Mouse (Mus musculus) right cerebral cortex, postnatal 36 days (tissue): Measurements from ENCODE around the gene Fam3c.
A peak's percentile ranks its signal among the peaks of the same experiment; 100 is the strongest.

Experiments used
- DNase-seq, 2 experiments: peaks; one replicate each; pipeline ENCODE4 v3.0.0; 2022; ENCODE audit warnings: low spot score in 2 of 2, mixed read lengths in 1 of 2

The Fam3c gene

DNA sequence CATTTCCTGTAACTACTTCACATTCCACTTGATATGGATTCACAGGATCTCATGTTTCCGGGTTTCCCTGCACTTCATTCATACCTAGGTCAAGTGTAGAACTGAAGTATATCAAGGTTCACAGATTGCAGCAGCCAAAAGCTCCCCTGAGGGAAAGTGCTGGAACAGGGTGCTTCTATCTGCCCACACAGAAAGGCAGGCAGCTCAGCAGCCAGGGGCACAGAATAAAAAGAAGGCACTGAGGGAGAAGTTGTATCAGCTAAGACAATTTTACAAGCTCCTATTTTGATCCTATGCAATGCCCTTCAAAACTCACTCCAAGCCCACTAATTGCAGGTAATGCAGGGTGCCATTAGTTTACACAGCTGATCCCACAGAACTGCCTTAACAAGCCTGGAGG lies 2.0 kb downstream of the Fam3c start:
- no peak for DNase-seq

DNA sequence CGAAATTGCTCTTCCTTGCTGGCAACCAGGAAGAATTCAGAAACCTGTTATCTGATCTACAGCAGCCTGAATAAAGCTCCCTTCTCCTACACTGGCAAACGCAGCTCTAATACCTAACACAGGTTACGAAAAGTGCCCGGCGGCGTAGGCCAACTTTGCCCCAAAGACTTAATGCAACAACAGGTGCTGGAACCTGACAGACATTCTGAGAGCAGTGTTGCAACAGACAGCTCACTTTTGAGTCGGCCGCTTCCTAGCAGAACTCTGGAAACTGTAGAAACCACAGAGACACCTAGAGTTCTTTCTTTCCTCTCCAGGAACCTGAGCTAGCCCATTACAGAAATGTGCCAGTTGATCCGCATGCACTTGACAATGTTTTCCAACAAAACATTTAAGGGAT lies 4.5 kb downstream of the Fam3c start:
- no peak for DNase-seq

DNA sequence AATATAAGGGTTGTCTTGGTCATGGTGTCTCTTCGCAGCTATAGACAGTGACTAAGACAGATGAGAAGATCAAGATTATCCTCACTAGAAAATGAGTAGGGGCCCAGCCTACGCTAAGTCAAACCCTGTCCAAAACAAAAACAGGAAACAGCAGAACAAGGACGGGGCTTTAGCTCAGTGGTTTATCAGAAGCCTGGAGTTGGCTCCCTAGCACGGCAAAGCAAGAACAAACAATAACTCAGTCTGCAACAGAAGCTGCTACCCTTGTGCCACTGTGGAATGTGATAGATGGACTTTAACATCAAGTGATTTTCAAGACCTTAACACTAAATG lies 5.8 kb downstream of the Fam3c start:
- no peak for DNase-seq

DNA sequence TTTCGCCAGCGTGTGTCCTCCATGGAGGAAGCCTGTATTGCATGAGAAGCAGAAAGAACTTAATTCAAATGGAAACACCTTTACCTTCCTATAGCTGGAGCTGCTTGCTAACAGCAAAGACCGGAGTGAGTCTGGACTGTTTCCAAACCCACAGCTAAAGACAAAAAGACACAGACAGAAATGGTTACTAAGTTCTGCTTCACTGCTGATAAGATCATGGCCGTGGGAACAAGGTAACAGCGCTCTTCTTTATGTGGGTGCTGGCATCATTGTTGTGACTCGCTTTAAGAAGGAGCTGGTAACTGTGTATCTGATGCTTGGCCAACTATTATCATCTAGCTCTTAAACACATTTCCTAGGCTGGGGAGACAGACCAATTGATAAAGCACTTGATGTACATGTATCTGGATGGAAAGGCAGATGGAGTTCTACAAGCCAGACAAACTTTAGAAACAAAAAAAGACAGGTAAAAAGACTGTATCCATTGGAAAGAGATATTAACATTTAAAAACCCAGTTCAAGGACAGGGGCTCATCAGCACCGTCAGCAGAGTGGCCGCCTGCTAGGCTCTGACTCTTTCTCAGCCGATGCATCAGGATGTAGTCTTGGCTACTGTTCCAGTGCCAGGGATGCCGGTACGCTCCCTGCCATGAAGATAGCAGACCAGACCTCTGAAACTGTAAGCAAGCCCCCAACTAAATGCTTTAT lies 6.4 kb downstream of the Fam3c start:
- no peak for DNase-seq

DNA sequence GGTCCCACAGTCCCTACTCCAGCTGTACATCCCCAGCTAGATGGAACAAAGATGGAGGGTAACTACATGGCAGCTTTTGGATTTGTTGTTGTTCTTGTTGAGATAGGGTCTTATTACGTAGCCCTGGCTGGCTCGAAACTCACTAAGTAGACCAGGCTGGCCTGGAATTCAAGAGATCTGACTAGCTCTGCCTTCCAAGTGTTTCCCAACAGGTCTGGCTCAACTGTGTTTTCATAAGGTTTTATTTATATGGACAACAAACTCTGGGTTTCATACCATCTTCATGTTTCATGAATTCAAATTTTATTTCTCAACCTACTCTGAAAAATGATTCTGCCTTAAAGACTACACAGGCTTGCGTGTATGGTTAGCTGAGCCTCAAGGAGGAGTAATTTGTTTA lies 7.1 kb downstream of the Fam3c start:
- no peak for DNase-seq

DNA sequence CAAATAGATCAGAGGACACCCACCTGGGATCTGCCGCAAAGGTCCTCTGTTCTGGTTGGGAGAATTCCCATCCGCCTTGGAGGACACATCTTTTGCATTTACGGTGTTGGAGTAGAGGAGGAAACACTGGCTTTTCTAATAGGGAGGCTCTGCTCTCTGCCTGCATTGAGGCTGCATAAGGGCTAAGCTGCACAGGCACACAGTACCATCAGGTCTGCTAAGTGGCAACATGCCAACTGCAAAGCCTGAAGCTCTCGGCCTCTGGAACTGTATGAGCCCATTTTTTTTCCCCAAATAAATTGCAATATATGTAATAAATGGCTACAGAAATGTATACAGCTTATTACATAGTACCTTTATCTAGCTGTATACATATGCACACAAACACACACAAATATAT lies 7.9 kb downstream of the Fam3c start:
- DNase-seq = no peak

DNA sequence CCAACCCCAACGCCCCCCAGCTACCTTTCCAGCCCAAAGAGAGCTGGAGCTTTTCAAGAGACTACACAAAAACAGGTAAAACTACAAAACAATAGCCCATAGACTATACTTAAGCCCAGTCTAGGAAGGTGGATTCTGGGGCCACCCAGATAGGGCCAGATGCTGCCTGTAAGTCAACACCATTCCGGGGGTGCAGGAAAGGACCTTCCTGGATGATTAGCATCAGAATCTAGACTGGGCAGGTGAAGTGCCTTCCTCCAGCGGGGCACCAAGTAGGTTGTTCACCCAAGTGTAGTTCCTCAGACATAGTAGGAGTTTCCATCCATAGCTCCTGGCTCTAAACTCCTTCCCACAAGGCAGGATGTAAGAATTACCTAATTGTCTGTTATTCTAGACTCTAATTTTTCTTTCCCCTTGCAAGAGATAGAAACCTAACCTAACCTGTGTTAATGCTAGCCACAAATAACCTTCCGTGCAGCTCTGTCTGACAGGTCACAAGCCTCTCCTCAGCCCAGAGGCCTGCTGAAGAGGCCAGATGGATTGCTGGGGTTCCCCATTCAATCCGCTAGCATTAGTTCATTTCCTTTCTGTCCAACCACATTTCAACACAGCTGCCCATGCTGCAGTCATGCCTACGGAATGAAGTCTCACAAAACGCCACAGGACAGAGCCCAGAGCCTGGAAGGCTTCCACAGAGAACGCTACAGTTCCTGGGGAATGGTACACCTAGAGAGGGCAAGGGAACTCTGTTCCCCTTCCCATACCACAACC lies 8.7 kb downstream of the Fam3c start:
- no peak for DNase-seq

DNA sequence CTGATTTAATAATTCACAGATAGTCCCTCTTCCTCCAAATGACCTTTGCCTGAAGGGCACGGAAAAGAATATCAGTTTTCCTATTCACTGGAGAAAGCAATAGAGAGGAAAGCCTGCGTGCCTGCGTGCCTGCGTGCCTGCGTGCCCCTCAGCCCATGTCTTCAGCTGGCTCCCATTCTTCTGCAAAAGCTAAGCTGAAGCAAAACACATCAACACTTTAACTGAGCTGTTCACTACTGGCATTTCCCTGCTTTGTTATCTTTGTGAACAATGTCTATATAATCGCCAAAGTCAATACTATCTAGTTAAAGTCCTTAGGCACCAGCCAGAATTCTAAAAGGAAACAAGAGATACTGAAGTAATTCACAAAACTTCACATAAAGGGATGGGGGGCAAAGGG lies 11.6 kb downstream of the Fam3c start:
- DNase-seq = no peak

DNA sequence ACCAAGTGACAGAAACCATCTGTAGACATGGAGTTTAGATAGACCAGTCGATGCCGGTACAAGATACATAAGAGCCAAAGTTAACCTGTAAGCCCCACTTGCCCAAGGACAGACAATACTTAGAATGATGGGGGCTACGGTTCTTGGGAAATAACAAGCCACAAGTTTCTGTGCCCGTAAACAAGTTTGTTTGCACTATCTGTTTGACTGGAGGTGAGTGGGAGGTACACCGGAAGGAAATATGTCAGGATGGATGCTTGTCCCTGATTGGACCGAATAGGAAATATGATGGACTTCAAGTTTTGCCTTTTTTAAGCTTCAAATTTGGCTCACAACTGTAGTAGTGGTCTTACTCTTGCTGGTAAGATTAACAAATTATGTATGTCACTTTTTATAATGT lies 12.3 kb downstream of the Fam3c start:
- no peak for DNase-seq

DNA sequence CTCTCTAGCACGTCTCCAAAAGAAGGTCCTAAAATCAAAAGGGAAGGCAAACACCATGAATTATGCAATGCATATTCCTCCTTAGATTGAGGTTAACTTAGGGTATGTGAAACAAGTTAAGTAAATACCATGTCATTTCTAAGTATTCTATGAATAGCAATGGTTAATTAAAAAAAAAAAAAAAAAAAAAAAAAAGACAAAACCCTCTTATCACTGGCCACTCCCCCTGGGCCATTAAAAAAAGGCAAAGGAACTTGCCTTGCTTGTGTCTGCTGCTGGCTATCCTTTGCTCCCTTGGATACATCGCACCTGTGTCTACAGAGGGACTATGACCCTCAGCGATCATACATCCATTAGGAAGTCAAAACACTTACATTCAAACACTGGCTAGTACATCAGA lies 12.8 kb downstream of the Fam3c start:
- no peak for DNase-seq

DNA sequence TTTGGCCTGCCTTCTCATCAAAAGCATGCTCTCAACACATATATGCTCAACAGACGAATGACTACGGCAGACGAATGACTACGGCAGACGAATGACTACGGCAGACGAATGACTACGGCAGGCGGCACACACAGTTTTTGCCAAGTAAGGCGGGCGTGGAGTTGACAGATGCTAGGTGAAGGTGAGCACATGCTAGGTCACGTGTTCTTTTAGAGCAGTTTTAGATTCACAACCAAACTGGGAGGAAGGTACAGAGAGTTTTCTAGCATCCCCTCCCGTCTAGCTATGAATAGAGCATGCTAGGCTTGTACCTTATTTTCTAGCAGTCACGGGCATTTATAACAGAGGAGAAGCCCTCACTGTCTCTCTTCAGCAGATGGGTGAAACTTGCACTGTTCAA lies 15.3 kb downstream of the Fam3c start:
- no peak for DNase-seq

DNA sequence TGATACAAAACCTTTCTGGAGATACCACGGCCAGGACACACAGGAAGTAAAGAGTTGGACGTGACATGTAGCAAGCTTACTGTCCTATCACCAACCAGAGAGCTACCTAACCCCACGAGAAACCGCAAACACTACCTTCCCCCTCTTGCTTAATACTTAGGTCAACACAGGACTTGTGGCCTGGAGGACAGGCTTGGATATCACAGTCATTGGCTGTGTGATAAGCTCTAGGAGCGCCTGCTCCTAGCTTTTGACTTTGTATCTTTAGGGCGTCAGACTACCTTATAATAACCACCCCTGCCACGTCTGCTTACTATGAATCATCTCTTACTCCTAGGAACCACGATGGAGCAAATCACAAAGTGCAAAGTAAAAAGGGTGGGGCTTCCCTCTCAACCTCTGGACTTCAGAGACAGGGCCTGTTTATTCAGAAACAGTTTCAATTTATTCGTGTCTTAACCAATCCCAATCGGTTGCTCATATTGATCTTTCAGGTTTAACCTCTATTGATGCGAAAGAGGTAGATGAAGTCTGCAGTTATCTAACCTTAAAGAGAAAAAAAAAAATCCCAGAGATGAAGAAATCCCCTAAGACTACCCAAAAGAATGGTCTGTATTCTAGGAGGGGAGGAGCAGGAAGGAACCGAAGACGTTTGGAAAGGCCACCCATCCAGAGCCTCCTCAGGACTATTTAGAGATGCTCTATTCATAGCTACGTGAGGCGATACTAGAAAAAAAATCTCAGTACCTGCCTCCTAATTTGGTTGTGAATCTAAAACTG lies 16.1 kb downstream of the Fam3c start:
- no peak for DNase-seq

DNA sequence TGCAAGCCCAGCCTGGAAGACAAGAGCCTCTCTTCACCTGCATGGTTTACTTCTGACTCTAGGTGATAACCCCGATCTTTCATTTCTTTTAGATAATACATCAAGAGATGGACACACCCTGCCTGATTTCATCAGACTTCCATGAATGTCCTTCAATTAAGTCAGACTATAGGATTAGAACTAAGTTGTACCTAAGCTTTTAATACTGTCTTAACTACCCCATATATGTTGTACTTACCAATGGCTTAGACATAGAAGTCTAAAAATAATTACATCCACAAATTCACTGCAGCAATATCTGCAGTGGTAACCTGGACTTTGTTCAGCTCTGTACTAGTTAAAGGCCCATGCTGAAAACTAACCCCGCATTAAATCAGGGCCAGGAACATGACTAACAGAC lies 23.5 kb downstream of the Fam3c start:
- DNase-seq = no peak

DNA sequence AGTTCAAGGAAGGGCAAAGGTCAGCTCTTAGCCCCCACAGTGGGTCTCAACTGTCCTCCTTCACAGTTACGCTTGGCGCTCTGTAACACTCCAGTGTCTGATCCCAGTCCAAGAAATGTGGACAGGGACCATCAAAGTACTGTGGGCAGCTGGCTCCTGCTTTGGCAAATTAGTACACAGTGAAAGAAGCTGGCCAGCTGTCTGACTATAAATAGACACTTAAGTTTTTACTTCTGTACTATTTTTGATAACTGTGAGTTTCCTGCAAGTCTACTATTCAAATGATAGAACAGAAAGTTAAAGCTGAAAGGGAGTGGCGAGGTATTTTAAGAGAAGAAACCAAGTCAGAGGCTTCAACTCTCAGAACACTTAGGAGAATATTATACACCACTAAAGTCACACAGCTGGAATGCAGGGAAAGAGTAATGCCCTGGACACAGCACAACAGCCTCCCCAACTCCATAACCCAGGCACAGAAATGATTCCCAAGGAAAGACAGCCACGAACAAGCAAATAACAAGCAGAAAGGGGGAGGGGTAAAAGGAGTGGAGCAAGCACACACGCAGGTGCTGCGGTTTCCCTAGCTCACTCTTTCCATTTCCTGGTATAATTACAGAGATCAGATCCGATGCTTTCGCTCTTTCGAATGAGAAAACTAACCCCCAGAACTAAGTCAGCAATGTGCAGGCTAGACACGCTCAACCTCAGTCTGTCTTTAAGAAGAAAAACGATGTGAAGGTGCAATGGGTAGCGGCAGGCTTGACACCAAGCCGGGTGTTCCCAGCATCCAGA lies 25.7 kb downstream of the Fam3c start:
- DNase-seq = no peak

DNA sequence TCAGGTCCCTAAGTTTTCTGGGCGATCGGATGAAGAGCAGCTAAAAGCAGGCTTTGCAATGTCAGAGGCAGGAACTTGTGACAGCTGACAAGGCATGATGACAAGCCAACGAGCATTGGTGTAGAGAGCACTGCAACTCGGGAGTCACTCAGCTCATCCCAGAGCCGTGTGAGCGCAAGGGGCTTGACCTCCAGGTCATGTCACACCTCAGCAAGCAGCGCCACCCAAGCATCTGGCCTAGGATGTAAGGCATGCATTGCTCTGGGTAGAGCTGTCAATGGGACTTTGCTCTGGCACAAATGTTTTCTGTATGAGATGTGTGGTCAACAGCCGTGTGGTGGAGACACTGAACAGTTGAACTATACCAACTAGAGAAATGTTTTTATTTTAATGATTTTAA lies 28.1 kb downstream of the Fam3c start:
- no peak for DNase-seq

DNA sequence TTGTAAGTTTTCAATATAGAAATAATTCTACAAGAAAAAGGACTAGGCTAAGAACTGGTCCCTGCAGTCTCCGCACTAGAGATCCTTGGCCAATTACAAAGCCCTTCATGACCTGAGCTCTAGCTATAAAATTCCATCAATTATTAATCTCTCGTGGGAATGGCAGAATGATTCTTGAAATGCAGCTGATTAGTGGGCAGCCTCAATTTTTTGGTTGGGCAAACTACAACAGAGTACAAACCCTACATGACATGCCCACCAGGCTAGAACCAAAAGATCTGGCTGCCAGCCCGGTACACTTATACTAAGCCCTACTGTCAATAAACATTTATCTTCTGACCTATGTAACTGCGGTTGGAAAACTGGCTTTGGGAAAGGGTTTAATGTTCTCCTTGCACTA lies 29.0 kb downstream of the Fam3c start:
- DNase-seq = no peak

DNA sequence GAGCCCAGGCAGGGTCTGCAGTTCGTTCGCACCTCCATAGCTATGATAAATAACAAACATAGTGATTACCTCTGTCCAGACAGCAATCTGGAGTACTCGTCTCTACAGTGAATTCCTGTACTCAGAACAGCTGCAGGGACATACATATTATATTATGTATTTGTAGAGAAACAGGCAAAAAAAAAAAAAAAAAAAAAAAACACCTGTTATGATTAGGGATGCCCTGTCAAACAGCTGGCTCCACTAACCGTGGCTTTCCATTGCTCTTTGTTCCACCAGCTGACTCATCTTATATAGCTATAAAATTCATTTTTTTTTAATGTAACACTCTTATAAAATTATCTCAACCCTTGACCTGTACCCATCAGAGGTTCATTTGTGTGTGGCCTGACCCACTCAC lies 29.8 kb downstream of the Fam3c start:
- DNase-seq = no peak

DNA sequence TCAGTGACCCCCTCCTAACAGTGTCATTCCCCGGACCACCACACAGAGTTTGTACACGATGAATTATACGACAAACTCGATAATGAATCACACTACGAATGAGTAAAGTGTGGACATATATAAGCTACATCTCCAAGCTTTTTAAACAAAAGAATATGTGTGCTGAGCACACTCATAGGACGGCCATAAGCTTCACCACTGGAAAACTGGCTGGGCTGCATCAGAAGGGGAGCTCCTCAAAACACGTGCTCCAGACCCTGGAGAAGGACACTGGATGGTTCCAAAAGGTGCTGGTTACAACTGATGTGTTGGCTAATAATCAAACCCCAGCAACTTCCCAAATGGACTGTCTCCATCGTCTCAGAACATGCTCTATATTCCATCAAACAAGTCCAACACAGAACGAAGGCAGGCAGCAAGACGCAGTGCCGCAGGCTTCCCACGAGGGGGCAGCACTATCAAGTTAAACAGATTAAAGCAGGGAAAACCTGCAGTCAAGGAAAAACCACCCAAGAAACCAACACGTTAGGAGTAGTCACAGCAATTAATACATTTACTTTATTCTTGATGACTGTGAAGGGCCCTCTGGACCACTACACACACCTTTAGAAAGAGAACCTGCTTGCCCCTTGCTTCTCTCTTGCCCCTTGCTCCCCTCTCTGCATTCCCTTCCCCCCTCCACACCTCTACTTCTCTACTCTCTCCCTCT lies 30.5 kb downstream of the Fam3c start:
- peak; percentile 41 to 75 for DNase-seq

DNA sequence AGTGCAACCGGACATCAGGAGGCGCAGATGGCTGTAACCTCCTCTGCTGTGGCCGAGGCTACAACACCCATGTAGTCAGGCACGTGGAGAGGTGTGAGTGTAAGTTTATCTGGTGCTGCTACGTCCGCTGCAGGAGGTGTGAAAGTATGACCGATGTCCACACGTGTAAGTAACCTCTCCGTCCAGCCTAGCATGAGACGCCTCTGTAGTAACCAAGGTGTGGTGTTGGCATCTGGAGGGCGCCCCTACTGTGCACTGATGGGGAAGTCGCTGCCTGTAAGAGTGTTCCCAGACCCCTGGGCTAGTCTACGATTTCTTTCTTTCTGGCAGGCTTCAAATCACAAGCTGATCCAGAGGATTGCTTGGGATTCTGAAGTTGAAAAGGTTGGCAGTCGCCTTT lies 58.0 kb downstream of the Fam3c start:
- DNase-seq = no peak

DNA sequence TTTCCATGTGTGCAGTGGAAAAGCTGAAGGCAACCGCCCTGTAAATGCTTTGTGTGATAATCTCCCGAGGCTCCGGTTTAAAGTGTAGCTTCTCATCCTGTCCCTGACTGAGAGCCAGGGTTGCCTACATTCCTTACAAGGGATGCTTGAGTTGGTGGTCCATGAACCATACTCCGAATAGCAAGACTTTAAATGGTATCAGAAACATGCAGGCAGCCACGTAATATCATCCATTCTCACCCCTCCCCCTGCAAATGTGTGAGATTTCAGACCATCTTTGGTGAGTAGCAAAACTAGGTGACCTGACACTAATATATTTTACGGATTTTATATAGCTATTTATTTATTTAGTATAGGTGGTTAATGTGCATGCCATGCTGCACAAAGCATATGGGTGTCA lies 59.0 kb downstream of the Fam3c start:
- DNase-seq = no peak

DNA sequence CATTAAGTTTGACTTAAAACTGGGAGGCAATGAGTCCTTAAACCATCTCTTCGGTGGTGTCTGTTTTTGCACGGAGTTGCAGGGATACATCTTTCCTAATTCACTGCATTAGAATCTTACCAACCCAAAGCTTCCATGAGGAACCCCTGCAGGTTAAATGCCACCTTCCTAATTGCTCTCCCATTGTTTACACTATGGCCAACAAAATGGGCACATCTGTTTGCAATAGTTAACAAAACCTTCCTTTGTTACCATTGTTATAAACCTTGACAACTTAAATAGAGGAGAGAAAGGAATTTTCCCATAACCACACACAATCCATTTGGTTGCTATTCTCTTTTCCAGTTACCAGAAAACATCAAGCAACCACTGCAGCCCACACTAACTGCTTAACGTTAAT lies 62.1 kb downstream of the Fam3c start:
- no peak for DNase-seq

DNA sequence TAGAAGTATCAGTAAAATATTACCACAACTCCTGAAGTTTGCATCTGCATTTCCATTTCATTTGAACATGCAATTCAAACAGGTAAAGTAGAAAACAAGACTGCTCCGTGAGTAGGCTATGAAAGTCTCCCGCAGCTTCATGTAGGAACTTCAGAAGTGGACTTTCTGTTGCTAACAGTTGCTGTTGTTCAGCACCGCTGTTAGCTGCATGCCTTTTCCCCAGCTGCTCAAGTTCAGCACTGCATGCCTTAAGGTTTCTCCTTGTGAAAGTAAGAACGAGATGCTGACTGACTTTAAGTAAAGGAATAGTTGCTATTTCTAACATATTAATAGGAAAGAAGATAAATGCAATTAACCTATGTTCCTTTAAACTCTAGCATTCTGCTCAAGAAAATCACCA lies 64.0 kb downstream of the Fam3c start:
- no peak for DNase-seq
